Mouse (Mus musculus) forebrain, postnatal 0 days (tissue): ENCODE results near the gene Vmn1r85. TPM values are rescaled to one million over a fixed set of nuclear protein-coding genes. Genes with fewer than 3 reads are reported as not detected.

Source experiments
- ATAC-seq: fragments of 200-750 bp; cut with Nextera tagmentation; 2 replicates; pipeline ENCODE4 v1.8.0; 2017; ENCODE audit warnings: mild to moderate bottlenecking, moderate library complexity
- DNase-seq: peaks from one replicate; pipeline ENCODE4 v3.0.0-alpha.2; 2015
- H3K27ac ChIP-seq: fragments of 300-500 bp; sonication (generic); 2 replicates; pipeline ENCODE4 v1.5.1; 2014; ENCODE audit warnings: low read depth, mild to moderate bottlenecking, antibody characterized with exemption, low read length, moderate library complexity, mixed read lengths
- H3K27me3 ChIP-seq: fragments of 300-500 bp; sonication (generic); 2 replicates; pipeline ENCODE4 v1.6.1; 2014; ENCODE audit warnings: mild to moderate bottlenecking, low read length, mixed read lengths; ENCODE audit not compliant: insufficient read depth
- H3K36me3 ChIP-seq: fragments of 300-500 bp; sonication (generic); 2 replicates; pipeline ENCODE4 v1.6.1; 2014; ENCODE audit warnings: mild to moderate bottlenecking, moderate library complexity; ENCODE audit not compliant: insufficient read depth
- H3K4me1 ChIP-seq: fragments of 300-500 bp; sonication (generic); 2 replicates; pipeline ENCODE4 v1.6.1; 2014; ENCODE audit warnings: antibody characterized with exemption; ENCODE audit not compliant: insufficient read depth
- H3K4me2 ChIP-seq: fragments of 300-500 bp; sonication (generic); 2 replicates; pipeline ENCODE4 v1.6.1; 2014; ENCODE audit warnings: low read depth, mild to moderate bottlenecking, moderate library complexity
- H3K4me3 ChIP-seq: fragments of 300-500 bp; sonication (generic); 2 replicates; pipeline ENCODE4 v1.5.1; 2014; ENCODE audit warnings: low read depth, low read length, mixed read lengths
- H3K9ac ChIP-seq: fragments of 300-500 bp; sonication (generic); 2 replicates; pipeline ENCODE4 v1.6.1; 2014; ENCODE audit warnings: mild to moderate bottlenecking
- H3K9me3 ChIP-seq: fragments of 300-500 bp; sonication (generic); 2 replicates; pipeline ENCODE4 v1.6.1; 2016; ENCODE audit warnings: low read length
- CTCF ChIP-seq: sonication (generic); IDR thresholded peaks from 2 replicates; pipeline ENCODE4 v1.5.1; 2016; ENCODE audit warnings: antibody characterized with exemption, control low read depth, low read depth
- WGBS: fragments of 180-500 bp; shearing (Covaris S2); extraction: QIAGEN DNeasy Blood & Tissue Kit; methylation state at CpG from one replicate; pipeline ENCODE4 v1.1.7; 2014; 5-methylcytosine and 5-hydroxymethylcytosine counted together
- polyA plus RNA-seq: library from polyadenylated mRNA; unstranded; fragments of >200 nt; fragmentation: Nextera tagmentation; extraction: Ambion mirVana; gene quantifications from 2 replicates; pipeline ENCODE4 v1.2.1, GENCODE M21; 2015
- total RNA-seq: library from RNA; depleted of rRNA; stranded (reverse); fragments of >200 nt; gene quantifications from 2 replicates; pipeline ENCODE4 v1.2.3, GENCODE M21; 2014

Gene Vmn1r85
- total and polyA plus RNA-seq, 2 experiments from 2014 or later, result 0.12 to 0.14 TPM

- no peak overlapping the region for H3K4me3 ChIP-seq
- no peak overlapping the region for H3K9ac ChIP-seq
- H3K36me3 ChIP-seq, result no peaks in the 10 kb centered on the region
- 9% methylated on average over 2 of the region's 2 CpGs for WGBS
- no peak overlapping the region for H3K4me2 ChIP-seq
- ATAC-seq (peak; percentile 15; the same call in 1 of the 2 replicates), DNase-seq (peak; percentile 53)
- H3K27ac ChIP-seq, result no peak overlapping the region
- no peaks in the 10 kb centered on the region for H3K9me3 ChIP-seq
- TF ChIP-seq CTCF, result peak; percentile 71
- peaks cover 10% of the 10 kb centered on the region for H3K27me3 ChIP-seq
- peaks cover 3% of the 10 kb centered on the region for H3K4me1 ChIP-seq
These were observed 48.9 kb downstream of the Vmn1r85 start for GRCm38 (mm10) chr7:13046084-13046483.

- peak overlapping the region; percentile 91 for H3K4me2 ChIP-seq
- H3K9me3 ChIP-seq, result no peaks in the 10 kb centered on the region
- WGBS, result 3% methylated on average over 23 of the region's 23 CpGs
- ATAC-seq (peak; percentile 16; the same call in 1 of the 2 replicates), DNase-seq (no peak)
- no peak overlapping the region for H3K27ac ChIP-seq
- no peak for TF ChIP-seq CTCF
- H3K27me3 ChIP-seq, result peaks cover 10% of the 10 kb centered on the region
- H3K4me3 ChIP-seq, result peak overlapping the region; percentile 43
- H3K4me1 ChIP-seq, result peaks cover 3% of the 10 kb centered on the region
- no peaks in the 10 kb centered on the region for H3K36me3 ChIP-seq
- peak overlapping the region; percentile 64 for H3K9ac ChIP-seq
These were observed 50.7 kb downstream of the Vmn1r85 start for GRCm38 (mm10) chr7:13044254-13044625.

- Histone ChIP-seq H3K36me3 (no peaks in the 10 kb centered on the region), H3K4me1 (peaks cover 6% of the 10 kb centered on the region), H3K9ac (peak overlapping the region; percentile 64), H3K27me3 (peaks cover 10% of the 10 kb centered on the region), H3K27ac (0 out of 2 replicates have a peak overlapping the region, but pooled peaks have one; percentile 29), H3K9me3 (no peaks in the 10 kb centered on the region), H3K4me2 (peak overlapping the region; percentile 91), H3K4me3 (peak overlapping the region; percentile 43)
- TF ChIP-seq CTCF, result no peak
- 5% methylated on average over 86 of the region's 88 CpGs for WGBS
- peak; percentile 65 for DNase-seq
- peak; percentile 61 for ATAC-seq
These were observed 51.3 kb downstream of the Vmn1r85 start for GRCm38 (mm10) chr7:13043445-13044253.

GRCm38 (mm10) chr7:13043120-13043444 lies 51.9 kb downstream of the Vmn1r85 start:
- H3K4me2 ChIP-seq, result peak overlapping the region; percentile 91
- TF ChIP-seq CTCF, result no peak
- no peaks in the 10 kb centered on the region for H3K9me3 ChIP-seq
- 47% methylated on average over 16 of the region's 16 CpGs for WGBS
- peak overlapping the region; percentile 43; the same call in 1 of the 2 replicates for H3K4me3 ChIP-seq
- no peak for DNase-seq
- H3K9ac ChIP-seq, result peak overlapping the region; percentile 64; the same call in 1 of the 2 replicates
- no peaks in the 10 kb centered on the region for H3K36me3 ChIP-seq
- H3K4me1 ChIP-seq, result peaks cover 7% of the 10 kb centered on the region
- ATAC-seq, result no peak
- no peak overlapping the region for H3K27ac ChIP-seq
- peaks cover 10% of the 10 kb centered on the region for H3K27me3 ChIP-seq

- no peak overlapping the region for H3K4me3 ChIP-seq
- no peak for DNase-seq
- H3K4me1 ChIP-seq, result peaks cover 7% of the 10 kb centered on the region
- H3K27me3 ChIP-seq, result peaks cover 10% of the 10 kb centered on the region
- H3K9ac ChIP-seq, result 0 out of 2 replicates have a peak overlapping the region, but pooled peaks have one; percentile 1
- ATAC-seq, result no peak
- no peak overlapping the region for H3K4me2 ChIP-seq
- WGBS, result 81% methylated on average over 6 of the region's 6 CpGs
- no peak for TF ChIP-seq CTCF
- no peak overlapping the region for H3K27ac ChIP-seq
- H3K36me3 ChIP-seq, result no peaks in the 10 kb centered on the region
- H3K9me3 ChIP-seq, result no peaks in the 10 kb centered on the region
These were observed 52.5 kb downstream of the Vmn1r85 start for GRCm38 (mm10) chr7:13042511-13042910.

GRCm38 (mm10) chr7:13041256-13041655 lies 53.7 kb downstream of the Vmn1r85 start:
- TF ChIP-seq CTCF, result no peak
- no peaks in the 10 kb centered on the region for H3K9me3 ChIP-seq
- H3K4me3 ChIP-seq, result no peak overlapping the region
- no peak overlapping the region for H3K9ac ChIP-seq
- H3K4me1 ChIP-seq, result peaks cover 14% of the 10 kb centered on the region
- H3K4me2 ChIP-seq, result no peak overlapping the region
- ATAC-seq, result no peak
- no peak for DNase-seq
- H3K27me3 ChIP-seq, result peaks cover 10% of the 10 kb centered on the region
- H3K36me3 ChIP-seq, result peaks cover 4% of the 10 kb centered on the region; the same call in 1 of the 2 replicates
- 71% methylated on average over 1 of the region's 1 CpGs for WGBS
- no peak overlapping the region for H3K27ac ChIP-seq

GRCm38 (mm10) chr7:13039181-13039580 lies 55.8 kb downstream of the Vmn1r85 start:
- Histone ChIP-seq H3K4me2 (peak overlapping the region; percentile 75), H3K4me1 (peaks cover 11% of the 10 kb centered on the region), H3K9ac (peak overlapping the region; percentile 94), H3K4me3 (no peak overlapping the region), H3K9me3 (no peaks in the 10 kb centered on the region), H3K27me3 (0 out of 2 replicates have a peak, but pooled peaks cover 4% of the 10 kb centered on the region), H3K27ac (peak overlapping the region; percentile 99; the same call in 1 of the 2 replicates), H3K36me3 (peaks cover 18% of the 10 kb centered on the region)
- ATAC-seq (no peak), DNase-seq (no peak)
- no peak for TF ChIP-seq CTCF
- WGBS, result 90% methylated on average over 1 of the region's 1 CpGs
